Mouse (Mus musculus): ENCODE measurements around the gene Dnah2.

GRCm38 (mm10) chr11:69417449-69418384, 131.2 kb downstream of the Dnah2 start:
- no peak for TF ChIP-seq CTCF (IDR thresholded peaks at IDR 0.05)
- TF ChIP-seq POLR2A (IDR thresholded peaks at IDR 0.05; ENCODE audit: insufficient read depth, low read depth, low read length) = peak; percentile 97

Measured in heart, adult 2 months (tissue).